Mouse (Mus musculus): ENCODE results near the gene Zfp346.
"Not testable (repeated sequence)": the region's sequence is repeated elsewhere in the genome, so short reads cannot be mapped to it uniquely, and the experiment has no call there.

Gene Zfp346

DNA sequence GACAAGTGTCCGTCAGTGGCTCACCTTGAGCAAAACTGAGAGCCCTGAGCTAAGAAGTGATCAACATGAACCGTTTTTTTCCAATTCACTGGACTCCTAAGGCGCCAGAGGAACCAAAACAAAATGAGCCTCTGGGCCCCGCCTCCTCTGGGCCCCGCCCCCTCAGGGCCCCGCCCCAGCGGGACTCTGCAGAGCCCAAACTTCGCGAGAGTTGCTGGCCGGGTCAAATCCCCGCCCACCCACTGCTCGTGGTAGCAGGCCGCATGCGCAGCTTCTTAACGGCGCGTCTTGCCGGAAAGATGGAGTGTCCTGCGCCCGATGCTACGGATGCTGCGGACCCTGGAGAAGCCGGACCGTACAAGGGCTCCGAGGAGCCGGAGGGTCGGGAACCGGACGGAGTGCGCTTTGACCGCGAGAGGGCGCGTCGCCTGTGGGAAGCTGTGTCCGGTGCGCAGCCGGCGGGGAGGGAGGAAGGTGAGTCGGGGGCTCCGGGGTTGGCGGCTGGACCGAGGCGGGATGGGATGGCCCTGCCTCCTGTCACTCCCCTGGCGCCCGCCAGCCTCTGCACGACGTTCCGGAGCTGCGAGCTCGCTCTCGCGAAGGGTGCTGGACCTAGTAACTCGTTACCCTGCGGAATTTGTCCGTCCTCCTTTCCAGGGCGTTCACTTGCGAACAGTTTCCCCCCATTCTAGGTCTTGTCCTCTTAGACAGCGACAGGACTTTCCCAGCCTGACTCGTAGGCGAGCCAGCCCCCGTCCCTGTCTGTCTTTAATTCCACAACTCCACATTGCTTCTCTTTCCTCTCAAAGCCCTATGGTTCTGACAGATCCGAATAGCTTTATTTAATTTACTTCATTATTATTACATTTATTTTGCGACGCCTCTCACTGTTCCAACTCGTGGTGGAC lies at the start of gene Zfp346:
TSS of gene Zfp346 (plus strand) at position 267 of the 908 bp plus-strand sequence.
- in situ Hi-C loops (cut with MboI, MseI) = loop anchor here (5.0 kb wide), 2 partner anchors 77 to 492 kb away; partner anchors contain the start of gene B4galt7

DNA sequence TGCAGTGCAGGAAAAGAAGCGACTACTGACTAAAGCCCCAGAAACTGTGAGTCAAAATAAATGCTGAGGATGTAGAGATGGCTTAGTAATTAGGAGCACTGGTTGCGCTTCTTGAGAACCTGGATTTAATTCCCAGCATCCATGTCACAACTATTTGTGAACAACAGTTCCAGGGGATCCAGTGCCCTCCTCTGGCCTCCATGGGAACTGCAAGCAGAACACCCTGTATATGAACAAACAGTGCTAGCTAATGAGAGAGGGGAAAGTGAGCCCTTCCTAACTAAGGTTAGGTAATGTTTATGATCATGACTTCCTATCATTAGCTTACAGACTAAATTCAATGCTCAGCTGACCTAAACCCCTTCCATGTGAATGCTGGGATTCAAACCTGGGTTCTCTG lies 47.1 kb upstream of the Zfp346 start:
- in situ Hi-C loops (cut with MboI, MseI) = no loop called here

DNA sequence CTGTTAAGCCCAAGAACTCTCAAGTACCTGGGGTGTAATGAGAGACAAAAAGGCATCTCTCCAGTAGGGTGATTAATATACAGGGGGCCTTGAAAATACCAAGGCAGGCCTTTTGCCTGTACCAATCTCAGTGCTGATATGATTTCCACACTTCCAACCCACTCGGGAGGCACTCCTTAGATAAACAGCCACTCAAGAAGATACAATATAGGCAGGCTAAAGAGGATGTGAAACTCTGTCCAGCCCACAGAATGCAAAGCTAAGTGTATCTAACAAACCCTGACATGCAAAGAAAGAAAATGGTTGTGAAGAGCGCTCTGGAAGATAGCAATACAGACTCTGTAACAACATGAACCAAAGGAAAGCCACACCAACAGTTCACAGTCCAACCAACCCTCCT lies 41.8 kb upstream of the Zfp346 start:
- in situ Hi-C loops (cut with MboI, MseI) = loop anchor here (5.0 kb wide), 1 partner anchor 261 kb away; no protein-coding TSS in a partner anchor

DNA sequence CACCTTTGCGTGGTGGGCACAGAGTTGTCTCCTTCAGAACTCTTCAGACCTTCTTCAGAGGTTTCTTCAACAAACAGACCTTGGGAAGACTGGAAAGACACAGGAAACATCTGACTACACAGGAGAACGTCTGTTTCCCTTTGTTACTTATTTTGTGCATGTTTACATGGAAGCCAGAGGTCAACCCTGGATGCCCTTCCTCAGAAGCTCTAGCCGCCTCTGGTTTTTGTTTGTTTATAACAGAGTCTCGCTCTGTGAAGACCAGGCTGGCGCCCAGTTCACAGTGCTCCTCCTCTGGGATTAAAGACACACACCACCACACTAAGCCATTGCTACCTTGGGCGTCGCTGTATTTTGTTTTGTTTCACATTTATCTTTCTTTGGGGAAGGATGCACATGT lies 35.4 kb upstream of the Zfp346 start:
- in situ Hi-C loops (cut with MboI, MseI) = no loop called here

DNA sequence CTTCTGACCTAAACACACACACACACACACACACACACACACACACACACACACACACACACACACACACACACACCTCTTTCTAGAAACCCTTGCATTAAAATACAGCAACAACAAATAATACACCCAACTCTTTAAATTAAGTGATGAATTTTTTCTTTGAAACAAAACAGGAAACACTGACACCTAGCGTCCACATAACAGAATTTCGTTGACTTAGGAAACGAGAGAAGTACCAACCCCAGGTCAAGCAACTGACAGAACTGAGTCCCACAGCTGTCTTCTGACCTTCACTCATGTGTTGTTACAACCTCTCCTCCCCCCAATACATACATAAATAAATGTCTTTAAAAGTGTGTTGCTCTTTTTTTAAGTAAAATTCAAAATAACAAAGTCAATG lies 33.8 kb upstream of the Zfp346 start:
- in situ Hi-C loops (cut with MboI, MseI) = no loop called here

- in situ Hi-C loops (cut with MboI, MseI) = no loop called here
Observed at GRCm38 (mm10) chr13:55075597-55075996, 29.5 kb upstream of the Zfp346 start.

DNA sequence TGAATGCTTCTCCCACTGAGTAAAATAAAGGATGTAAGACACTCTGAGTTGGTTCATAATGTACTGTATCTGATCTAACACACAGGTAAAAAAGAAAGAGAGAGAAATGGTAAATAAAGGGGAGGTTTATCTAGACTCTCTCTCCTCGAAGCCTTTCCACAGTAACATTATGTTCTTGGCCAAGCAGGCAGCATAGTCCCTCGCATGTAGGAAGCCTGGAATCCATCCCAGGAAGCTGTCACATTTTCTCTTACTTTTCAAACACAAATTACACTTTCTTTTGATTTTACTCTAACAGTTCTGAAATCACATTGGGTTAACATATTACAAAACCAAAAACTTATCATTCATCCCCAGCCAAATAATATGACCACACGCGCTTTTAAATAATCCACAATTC lies 12.5 kb upstream of the Zfp346 start:
- in situ Hi-C loops (cut with MboI, MseI) = no loop called here

DNA sequence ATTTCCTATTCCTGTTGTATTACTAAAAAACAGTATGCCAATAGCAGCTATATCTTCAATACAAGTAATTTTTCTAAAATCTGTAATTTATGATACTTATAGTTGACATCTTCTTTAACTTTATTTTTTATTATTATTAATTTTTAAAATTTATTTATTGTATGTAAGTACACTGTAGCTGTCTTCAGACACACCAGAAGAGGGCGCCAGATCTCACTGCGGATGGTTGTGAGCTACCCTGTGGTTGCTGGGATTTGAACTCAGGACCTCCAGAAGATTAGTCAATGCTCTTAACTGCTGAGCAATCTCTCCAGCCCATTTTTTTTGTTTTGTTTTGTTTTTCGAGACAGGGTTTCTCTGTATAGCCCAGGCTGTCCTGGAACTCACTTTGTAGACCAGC lies 7.3 kb upstream of the Zfp346 start:
- in situ Hi-C loops (cut with MboI, MseI) = not testable (repeated sequence)

DNA sequence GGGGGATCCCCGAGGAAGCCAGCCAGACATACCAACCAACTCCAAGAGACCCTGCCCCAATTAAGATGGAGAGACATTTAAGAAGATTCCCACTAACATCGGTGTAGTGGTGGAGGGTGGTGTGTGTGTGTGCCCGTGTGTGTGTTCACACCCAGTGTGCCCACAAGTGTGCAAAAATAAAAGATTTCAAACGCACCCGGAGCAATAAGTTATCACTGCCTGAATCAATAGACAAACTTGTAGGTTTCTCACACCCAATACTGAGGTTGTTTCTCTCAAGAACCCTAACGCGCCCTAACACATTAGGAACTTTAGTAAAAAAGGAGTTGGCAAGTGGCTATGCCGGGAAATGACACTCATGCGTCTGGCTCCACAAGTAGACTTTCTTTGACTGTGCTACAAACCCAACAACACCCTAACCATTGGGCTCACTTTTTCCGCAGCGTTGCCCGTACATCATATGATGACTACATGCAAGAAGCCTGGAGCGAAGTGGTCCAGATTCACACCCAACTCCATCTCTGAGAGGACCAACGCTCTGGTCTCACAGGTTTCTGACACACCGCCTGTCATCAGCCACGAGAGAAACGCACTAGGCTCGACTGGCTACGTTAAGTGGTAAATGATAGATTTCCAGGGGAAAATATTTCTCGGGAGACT lies 5.9 kb upstream of the Zfp346 start:
- in situ Hi-C loops (cut with MboI, MseI) = no loop called here

DNA sequence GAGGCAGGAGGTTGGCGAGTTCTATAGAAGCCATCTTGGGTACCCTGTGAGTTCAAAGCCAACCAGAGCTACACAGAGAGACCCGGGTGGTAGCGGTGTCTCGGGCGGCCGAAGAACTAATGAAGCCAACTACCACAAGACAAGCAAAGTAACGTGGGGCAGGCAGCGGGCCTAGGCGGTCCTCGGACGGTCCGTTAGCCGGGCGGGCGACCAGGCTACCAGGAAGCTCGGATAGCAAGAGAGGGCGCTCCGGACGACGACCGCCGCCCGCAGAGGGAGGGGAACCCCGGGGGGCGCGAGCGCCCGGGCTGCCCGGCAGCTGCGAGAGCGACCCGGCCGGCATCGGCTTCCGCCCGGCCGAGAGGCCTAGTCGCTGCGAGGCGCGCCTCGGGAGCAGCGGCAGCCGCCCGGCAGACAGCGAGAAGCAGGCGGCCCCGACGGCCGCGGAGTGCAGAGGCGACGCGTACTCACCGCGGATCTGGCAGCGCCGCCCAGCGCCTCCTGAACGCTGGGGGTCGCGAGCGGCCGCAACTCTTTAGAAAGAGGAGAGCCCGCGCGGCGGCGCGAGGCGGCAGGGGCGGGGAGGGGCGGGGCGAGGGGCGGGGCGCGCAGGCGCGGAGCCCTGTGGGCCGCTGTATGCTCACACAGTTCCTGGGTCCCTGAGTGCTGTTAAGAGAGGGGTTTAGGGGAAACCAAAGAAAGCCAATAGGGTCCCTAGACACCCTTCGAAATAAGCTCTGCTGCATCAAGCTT lies 5.2 kb upstream of the Zfp346 start, which contains the start of gene Uimc1:
TSS of gene Uimc1 (minus strand) at position 575 of the 753 bp plus-strand sequence.
- in situ Hi-C loops (cut with MboI, MseI) = no loop called here

- in situ Hi-C loops (cut with MboI, MseI) = no loop called here
Observed at GRCm38 (mm10) chr13:55101627-55102026, 3.5 kb upstream of the Zfp346 start.

- in situ Hi-C loops (cut with MboI, MseI) = no loop called here
Observed at GRCm38 (mm10) chr13:55102366-55102765, 2.7 kb upstream of the Zfp346 start.

DNA sequence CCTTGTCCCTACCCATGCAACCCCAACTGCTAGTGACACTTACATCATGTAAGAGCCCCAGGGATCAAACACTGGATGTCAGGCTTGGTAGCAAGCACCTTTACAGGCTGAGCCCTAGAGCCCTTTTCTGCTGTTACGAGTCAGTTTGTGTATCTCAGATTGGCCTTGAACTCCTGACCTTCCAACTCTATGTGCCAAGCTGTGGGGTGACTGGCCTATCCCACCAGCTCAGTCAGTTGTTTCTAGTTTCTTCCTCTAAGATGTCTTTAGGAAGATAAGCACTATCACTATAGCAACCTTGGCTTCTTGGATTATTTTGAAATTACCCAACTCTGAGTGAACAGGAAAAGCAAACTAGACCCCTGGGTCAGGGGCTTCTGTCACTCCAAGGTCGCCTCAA lies 1.8 kb upstream of the Zfp346 start:
- in situ Hi-C loops (cut with MboI, MseI) = no loop called here

DNA sequence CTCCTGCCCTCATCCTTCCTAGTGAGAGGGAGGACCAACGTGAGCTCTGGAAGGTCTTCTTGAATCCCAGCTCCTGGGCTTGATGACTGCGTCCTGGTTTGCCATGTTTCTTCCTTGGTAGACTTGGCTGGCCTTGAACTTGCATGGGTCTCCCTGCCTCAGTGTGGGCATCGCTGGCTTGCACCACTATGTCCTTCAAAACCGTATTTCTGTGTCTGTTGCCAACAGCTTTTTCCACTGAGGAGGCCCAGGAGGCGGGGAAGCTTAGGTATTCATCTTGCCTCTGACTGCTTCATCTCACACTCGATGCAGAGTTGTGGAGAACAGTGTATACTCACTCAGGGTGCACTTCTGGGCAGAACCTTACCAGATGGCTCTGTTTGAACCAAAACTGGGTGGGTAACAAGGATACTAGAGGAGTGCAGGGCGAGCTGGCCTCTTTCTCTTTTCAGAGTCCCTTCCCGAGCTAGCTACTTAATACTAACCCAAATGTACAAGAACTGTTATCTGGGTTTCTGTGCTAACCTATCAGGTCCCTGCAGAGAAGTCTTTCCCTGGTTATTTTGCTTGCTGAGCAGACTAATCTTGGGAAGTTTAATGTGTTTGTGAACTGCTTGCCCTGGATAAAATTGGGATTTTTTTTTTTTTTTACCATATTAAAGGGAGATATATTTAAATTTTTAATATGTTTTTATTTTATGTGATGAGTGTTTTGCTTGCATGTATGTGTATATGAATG lies 1.0 kb downstream of the Zfp346 start:
- in situ Hi-C loops (cut with MboI, MseI) = loop anchor here (5.0 kb wide), 2 partner anchors 76 to 491 kb away; partner anchors contain the start of gene B4galt7

DNA sequence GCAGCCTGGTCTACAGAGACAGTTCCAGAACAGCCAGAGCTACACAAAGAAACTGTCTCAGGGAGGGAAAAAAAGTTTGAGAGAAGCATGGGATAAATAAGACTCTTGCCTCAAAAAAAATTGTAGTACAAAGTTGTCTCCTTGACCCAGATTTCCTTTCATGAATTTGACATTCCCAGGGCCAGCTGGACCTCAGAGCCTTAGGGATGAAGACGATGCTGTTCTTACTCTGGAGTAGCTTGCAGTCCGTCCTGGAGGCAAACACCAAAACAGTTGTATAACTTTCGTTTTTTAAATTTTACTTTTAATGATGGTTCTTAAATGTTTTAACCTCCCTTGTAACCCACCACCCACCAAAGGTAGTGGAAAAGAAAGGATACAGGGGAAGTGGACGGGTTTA lies 2.0 kb downstream of the Zfp346 start:
- in situ Hi-C loops (cut with MboI, MseI) = loop anchor here (5.0 kb wide), 2 partner anchors 75 to 490 kb away; partner anchors contain the start of gene B4galt7

GRCm38 (mm10) chr13:55107694-55108093 lies 2.6 kb downstream of the Zfp346 start:
- in situ Hi-C loops (cut with MboI, MseI) = loop anchor here (5.0 kb wide), 2 partner anchors 75 to 490 kb away; partner anchors contain the start of gene B4galt7

DNA sequence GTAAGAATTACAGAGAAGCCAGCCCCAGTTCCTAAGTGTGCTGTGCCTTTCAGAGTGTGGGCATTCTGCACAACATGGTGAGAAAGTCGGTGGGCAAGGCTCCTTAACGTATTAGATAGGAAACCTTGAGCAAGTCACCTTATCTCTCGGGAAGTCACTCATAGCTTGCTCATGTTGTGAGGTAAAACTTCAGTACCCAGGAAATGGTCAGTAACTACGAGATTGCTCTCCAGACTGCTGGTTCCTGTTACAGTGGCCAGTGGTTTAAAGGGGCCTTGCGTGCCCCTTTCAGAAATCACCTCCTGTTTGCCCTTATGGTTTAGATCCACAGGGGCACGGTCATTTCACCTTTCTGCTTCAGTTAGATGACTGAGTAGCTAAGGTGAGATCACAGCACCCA lies 9.3 kb downstream of the Zfp346 start:
- in situ Hi-C loops (cut with MboI, MseI) = no loop called here

- in situ Hi-C loops (cut with MboI, MseI) = no loop called here
Observed at GRCm38 (mm10) chr13:55124903-55125302, 19.8 kb downstream of the Zfp346 start.

- in situ Hi-C loops (cut with MboI, MseI) = no loop called here
Observed at GRCm38 (mm10) chr13:55133448-55133847, 28.3 kb downstream of the Zfp346 start, which contains the start of gene Gm17617. Gene Gm17617 (minus strand): TSS chr13:55133548.

- in situ Hi-C loops (cut with MboI, MseI) = no loop called here
Observed at GRCm38 (mm10) chr13:55135382-55135781, 30.3 kb downstream of the Zfp346 start.

GRCm38 (mm10) chr13:55140271-55140670 lies 35.2 kb downstream of the Zfp346 start:
- in situ Hi-C loops (cut with MboI, MseI) = no loop called here
